Mouse (Mus musculus) embryo, embryonic 10 days (tissue): ENCODE data around the gene A630023A22Rik.

Experiments used
- DNase-seq: peaks from one replicate; pipeline ENCODE4 v3.0.0-alpha.2; 2015; ENCODE audit warnings: low spot score

Gene A630023A22Rik

GRCm38 (mm10) chr14:34086806-34087205 is 15.7 kb downstream of the A630023A22Rik start:
- no peak for DNase-seq

DNA sequence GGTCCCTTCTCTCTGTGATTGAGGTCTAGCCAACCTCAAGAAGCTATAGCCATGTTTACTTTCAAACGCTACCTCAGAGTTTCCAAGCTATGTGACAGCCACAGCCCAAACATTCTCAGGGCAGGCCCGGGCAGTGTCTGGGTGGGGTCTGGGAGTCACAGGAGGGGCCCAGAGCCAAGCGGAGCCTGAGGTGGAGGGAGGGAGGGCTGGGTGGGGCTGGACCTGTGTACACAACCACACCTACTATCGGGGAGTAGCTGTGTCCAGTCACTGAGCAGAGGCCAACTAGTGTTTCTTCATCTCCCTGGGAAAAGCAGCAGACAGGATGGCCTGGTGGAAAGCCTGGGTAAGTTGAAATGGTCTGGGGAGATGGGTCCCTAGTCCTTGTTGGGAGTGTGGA is 16.8 kb downstream of the A630023A22Rik start, which contains the start of gene Anxa8:
Gene Anxa8 (plus strand): TSS at position 251 of the 400 bp plus-strand sequence.
- DNase-seq, result no peak

DNA sequence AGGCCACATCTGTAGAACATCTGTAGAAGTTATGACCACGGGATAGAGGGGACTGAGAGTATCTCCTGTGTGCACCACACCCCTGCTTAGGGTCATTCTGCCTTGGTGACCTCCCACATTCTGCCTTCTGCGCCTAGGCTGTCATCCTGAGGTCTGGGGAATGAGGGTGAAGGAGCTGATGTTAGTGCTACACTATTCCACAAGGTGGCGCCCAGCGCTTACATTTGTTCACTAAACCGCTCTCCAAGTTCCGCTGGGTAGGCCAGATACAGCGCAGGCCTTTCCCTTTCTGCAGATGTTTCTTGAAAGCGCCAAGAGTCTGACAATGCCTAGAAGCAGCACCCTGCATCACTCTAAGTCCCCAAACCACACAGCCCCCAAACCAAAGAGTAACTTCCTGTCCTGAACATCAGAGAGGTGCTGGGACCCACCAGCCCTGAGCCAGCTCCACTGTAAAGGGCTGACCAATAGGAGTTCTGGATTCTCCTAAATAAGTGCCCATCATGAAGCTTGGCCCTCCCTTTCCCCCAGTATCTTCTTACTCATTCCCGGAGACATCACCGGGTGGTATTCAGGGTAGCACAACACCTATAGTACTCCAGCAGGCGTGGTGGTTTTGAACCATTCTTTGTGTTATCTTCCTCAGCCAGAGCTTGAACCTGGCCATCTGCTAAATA is 22.1 kb downstream of the A630023A22Rik start:
- peak; percentile 94 for DNase-seq

DNA sequence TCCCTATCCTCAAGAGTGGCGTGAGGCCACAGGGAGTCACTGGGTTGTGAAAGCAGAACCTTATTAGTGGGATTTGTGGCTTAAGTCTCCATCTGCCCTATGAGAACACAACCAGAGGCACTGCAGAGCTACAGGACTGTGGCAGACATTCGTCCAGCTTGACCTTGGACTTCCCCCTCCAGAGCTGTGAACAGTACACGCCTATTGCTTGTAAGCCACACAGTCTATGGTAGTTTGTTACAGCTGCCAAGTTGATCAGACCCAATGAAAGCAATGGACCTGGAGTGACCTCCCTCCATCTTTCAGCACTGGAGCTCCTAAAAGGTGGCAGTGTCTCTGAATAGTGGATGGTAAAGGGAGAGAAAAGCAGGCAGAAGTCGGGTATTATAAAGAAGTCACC is 24.3 kb downstream of the A630023A22Rik start:
- DNase-seq, result no peak

DNA sequence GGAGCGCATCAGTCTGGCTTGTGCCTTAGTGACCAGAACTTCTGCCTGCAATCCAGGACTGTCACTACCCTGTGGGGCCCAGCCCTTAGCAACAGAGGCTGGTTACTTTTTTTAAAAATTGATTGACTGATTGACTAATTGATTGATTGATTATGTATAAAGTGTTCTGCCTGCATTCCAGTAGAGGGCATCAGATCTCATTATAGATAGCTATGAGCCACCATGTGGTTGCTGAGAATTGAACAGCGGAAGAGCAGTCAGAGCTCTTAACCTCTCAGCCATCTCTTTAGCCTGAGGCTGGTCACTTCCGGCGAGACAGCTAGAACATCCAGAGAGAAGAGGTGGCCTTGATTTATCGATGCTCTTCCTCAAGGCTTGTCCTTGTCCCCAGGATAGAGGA is 25.3 kb downstream of the A630023A22Rik start:
- DNase-seq, result peak; percentile 8

GRCm38 (mm10) chr14:34075346-34075745 is 27.2 kb downstream of the A630023A22Rik start:
- no peak for DNase-seq

DNA sequence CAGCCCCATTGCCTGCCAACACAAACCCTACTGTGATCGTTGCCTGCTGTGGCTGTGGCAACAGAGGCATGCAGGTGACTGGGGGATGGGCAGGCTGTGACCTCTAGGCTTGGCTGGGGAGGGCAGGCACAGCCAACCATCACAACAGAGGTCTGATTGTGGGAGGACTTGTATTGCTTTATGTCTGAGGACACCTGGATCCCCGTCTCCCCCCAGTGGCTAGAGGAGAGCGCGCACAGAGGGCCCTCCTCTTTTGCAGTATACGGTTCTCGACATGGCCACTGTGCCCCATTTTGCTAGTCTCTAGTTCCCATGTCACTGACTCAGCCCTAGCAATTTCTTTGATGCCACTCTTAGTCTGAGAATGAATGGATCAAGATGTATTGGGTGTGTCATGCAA is 30.9 kb downstream of the A630023A22Rik start:
- DNase-seq, result peak; percentile 36

GRCm38 (mm10) chr14:34052516-34052915 is 50.0 kb downstream of the A630023A22Rik start, which contains the start of gene Antxrl:
Antxrl (plus strand) TSS chr14:34052707.
- DNase-seq, result no peak

- DNase-seq, result no peak
Observed at GRCm38 (mm10) chr14:34050101-34050779, 52.3 kb downstream of the A630023A22Rik start.

GRCm38 (mm10) chr14:34043341-34043740 is 59.2 kb downstream of the A630023A22Rik start:
- no peak for DNase-seq

- no peak for DNase-seq
Observed at GRCm38 (mm10) chr14:34041241-34041640, 61.3 kb downstream of the A630023A22Rik start.

GRCm38 (mm10) chr14:34033841-34034610 is 68.5 kb downstream of the A630023A22Rik start:
- DNase-seq, result no peak

DNA sequence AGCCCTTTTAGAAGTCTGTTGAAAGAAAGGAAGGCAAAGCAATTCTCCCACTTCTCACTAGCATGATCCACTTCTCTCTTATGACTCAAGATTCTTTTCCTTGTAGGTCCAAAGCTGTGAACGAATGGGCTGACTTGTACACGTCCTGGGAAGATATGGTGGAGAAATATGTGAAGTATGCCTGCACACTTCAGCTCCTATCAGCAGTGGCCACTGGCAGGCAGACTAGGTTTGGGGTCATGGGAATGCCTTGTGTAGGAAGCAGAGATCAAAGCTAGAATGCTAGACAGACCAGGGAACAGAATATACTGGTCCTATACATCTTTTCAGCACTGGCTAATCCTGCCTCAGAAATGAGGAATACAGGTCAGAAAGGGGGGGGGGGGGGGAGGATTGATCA is 75.8 kb downstream of the A630023A22Rik start:
- DNase-seq, result no peak

DNA sequence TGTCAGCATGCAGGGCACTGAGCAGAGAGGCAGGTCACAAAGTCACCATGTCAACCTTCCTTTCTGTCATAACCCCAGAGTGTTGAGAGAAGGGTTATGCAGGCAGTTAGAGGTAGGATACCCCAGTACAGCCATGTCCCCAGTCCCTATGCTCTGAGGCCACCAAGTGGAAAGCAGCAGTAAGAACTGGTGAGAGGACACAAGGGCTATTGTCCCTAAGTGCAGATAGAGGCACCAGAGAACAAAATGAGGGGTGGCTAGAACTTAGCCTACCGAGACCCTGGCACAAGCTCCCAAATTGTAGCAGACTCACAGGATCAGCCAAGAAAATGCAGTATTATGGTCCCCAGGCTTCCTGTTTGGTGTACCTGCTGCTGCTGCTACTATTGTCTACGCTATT is 85.6 kb downstream of the A630023A22Rik start:
- no peak for DNase-seq

- DNase-seq, result no peak
Observed at GRCm38 (mm10) chr14:34016381-34016780, 86.2 kb downstream of the A630023A22Rik start, which contains the start of gene Gm5460. Gm5460 (plus strand) TSS chr14:34016758.

- no peak for DNase-seq
Observed at GRCm38 (mm10) chr14:34015063-34015462, 87.5 kb downstream of the A630023A22Rik start, which contains the start of gene Gm30083. Gm30083 (minus strand) TSS chr14:34015182.

GRCm38 (mm10) chr14:34002358-34002757 is 100.2 kb downstream of the A630023A22Rik start:
- no peak for DNase-seq

GRCm38 (mm10) chr14:34001445-34001844 is 101.1 kb downstream of the A630023A22Rik start:
- no peak for DNase-seq
